Mouse (Mus musculus) heart, embryonic 12.5 days (tissue): ENCODE measurements around the gene Ank3. TPM values are rescaled to one million over a fixed set of nuclear protein-coding genes. Genes with fewer than 3 reads are reported as not detected.

Experiments used
- ATAC-seq: fragments of 200-750 bp; cut with Nextera tagmentation; 2 replicates; pipeline ENCODE4 v1.8.0; 2017; ENCODE audit warnings: moderate TSS enrichment, moderate library complexity; ENCODE audit not compliant: insufficient number of reproducible peaks, low FRiP score
- H3K27ac ChIP-seq: fragments of 300-500 bp; sonication (generic); 2 replicates; pipeline ENCODE4 v1.5.1; 2016; ENCODE audit warnings: mild to moderate bottlenecking, moderate library complexity; ENCODE audit not compliant: poor library complexity, severe bottlenecking
- H3K27me3 ChIP-seq: fragments of 300-500 bp; sonication (generic); replicated peaks from 2 replicates; pipeline ENCODE4 v1.6.1; 2016; ENCODE audit warnings: mild to moderate bottlenecking, moderate library complexity
- H3K36me3 ChIP-seq: fragments of 300-500 bp; sonication (generic); 2 replicates; pipeline ENCODE4 v1.6.1; 2016; ENCODE audit warnings: mild to moderate bottlenecking, moderate library complexity
- H3K4me1 ChIP-seq: fragments of 300-500 bp; sonication (generic); replicated peaks from 2 replicates; pipeline ENCODE4 v1.6.1; 2016; ENCODE audit warnings: mild to moderate bottlenecking
- H3K4me2 ChIP-seq: fragments of 300-500 bp; sonication (generic); 2 replicates; pipeline ENCODE4 v1.6.1; 2016; ENCODE audit warnings: mild to moderate bottlenecking, moderate library complexity
- H3K4me3 ChIP-seq: fragments of 300-500 bp; sonication (generic); 2 replicates; pipeline ENCODE4 v1.5.1; 2016; ENCODE audit warnings: mild to moderate bottlenecking
- H3K9ac ChIP-seq: fragments of 300-500 bp; sonication (generic); 2 replicates; pipeline ENCODE4 v1.6.1; 2016; ENCODE audit warnings: mild to moderate bottlenecking, moderate library complexity
- H3K9me3 ChIP-seq: fragments of 300-500 bp; sonication (generic); replicated peaks from 2 replicates; pipeline ENCODE4 v1.6.1; 2016; ENCODE audit warnings: mild to moderate bottlenecking, moderate library complexity
- WGBS: fragments of 180-500 bp; shearing (Covaris S2); methylation state at CpG from one replicate; pipeline ENCODE4 v1.1.7; 2016; 5-methylcytosine and 5-hydroxymethylcytosine counted together
- polyA plus RNA-seq: library from polyadenylated mRNA; unstranded; fragments of >200 nt; fragmentation: Nextera tagmentation; extraction: Ambion mirVana; gene quantifications from 2 replicates; pipeline ENCODE4 v1.2.1, GENCODE M21; 2016

The Ank3 gene
- polyA plus RNA-seq, 1 experiment from 2014 or later = 61.9 TPM

DNA sequence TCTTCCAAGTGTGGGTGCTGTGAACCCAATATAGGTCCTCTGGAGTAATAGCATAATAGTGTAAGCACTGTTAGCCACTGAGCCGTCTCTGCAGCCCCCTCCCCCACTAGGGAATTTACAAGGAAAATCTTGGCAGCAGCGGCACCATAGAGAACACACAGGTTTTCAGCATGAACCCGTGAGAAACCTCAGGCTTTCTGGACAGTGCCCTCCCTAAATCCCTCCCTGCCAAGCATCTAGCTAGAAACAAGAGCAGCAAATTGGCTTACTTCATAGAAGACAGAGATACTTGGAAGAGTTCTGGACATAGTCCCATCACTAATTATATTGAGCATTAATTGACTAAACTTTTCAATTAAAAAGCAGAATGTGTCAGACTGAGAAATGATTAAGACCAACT lies 49.6 kb downstream of the Ank3 start:
- H3K27me3 ChIP-seq = no peaks in the 10 kb centered on the region
- H3K4me1 ChIP-seq = no peaks in the 10 kb centered on the region
- H3K4me2 ChIP-seq = no peak overlapping the region
- 56% methylated on average over 3 of the region's 3 CpGs for WGBS
- H3K9ac ChIP-seq = no peak overlapping the region
- no peak overlapping the region for H3K4me3 ChIP-seq
- H3K9me3 ChIP-seq = no peaks in the 10 kb centered on the region
- ATAC-seq = no peak
- H3K27ac ChIP-seq = no peak overlapping the region
- H3K36me3 ChIP-seq = no peaks in the 10 kb centered on the region

- H3K4me2 ChIP-seq = no peak overlapping the region
- no peaks in the 10 kb centered on the region for H3K27me3 ChIP-seq
- WGBS = 56% methylated on average over 5 of the region's 5 CpGs
- H3K9me3 ChIP-seq = no peaks in the 10 kb centered on the region
- no peak for ATAC-seq
- no peak overlapping the region for H3K27ac ChIP-seq
- H3K4me1 ChIP-seq = no peaks in the 10 kb centered on the region
- H3K4me3 ChIP-seq = no peak overlapping the region
- no peak overlapping the region for H3K9ac ChIP-seq
- no peaks in the 10 kb centered on the region for H3K36me3 ChIP-seq
Observed at GRCm38 (mm10) chr10:69451006-69451405, 52.4 kb downstream of the Ank3 start.

GRCm38 (mm10) chr10:69452180-69452977 lies 53.8 kb downstream of the Ank3 start:
- Histone ChIP-seq H3K9ac (no peak overlapping the region), H3K36me3 (no peaks in the 10 kb centered on the region)
- 55% methylated on average over 9 of the region's 9 CpGs for WGBS

DNA sequence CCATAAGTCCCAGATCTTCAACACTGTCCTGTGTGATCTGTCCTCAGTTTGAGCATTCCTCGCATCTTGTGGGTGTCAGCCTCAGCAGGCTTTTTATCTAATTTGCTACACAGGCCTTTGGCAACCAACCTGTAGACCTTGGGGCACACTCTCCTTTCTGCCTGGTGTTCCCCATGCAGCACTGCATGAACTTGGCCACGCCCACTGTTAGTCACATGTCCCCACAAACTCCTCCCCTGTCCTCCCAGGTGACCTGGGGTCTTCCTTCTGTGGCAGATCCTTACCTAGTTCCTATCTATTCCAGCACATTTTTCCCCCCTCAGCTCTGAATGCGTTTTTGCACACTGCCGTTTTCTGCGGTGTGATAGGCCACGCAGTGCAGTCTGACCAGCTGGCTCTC lies 55.0 kb downstream of the Ank3 start:
- Histone ChIP-seq H3K27me3 (no peaks in the 10 kb centered on the region), H3K4me2 (no peak overlapping the region), H3K4me1 (no peaks in the 10 kb centered on the region), H3K27ac (no peak overlapping the region), H3K4me3 (no peak overlapping the region), H3K36me3 (no peaks in the 10 kb centered on the region), H3K9me3 (no peaks in the 10 kb centered on the region), H3K9ac (no peak overlapping the region)
- WGBS = 82% methylated on average over 6 of the region's 6 CpGs
- ATAC-seq = no peak

More at GRCm38 (mm10) chr10:69452180-69452977, 53.8 kb downstream of the Ank3 start:
- H3K27me3 ChIP-seq = no peaks in the 10 kb centered on the region
- no peaks in the 10 kb centered on the region for H3K9me3 ChIP-seq
- no peak overlapping the region for H3K4me2 ChIP-seq
- no peak for ATAC-seq
- no peaks in the 10 kb centered on the region for H3K4me1 ChIP-seq
- no peak overlapping the region for H3K4me3 ChIP-seq
- no peak overlapping the region for H3K27ac ChIP-seq

GRCm38 (mm10) chr10:69454480-69454879 lies 55.9 kb downstream of the Ank3 start:
- no peak overlapping the region for H3K27ac ChIP-seq
- no peak overlapping the region for H3K4me3 ChIP-seq
- no peak overlapping the region for H3K9ac ChIP-seq
- no peak for ATAC-seq
- no peaks in the 10 kb centered on the region for H3K27me3 ChIP-seq
- H3K4me1 ChIP-seq = no peaks in the 10 kb centered on the region
- WGBS = 67% methylated on average over 7 of the region's 7 CpGs
- no peak overlapping the region for H3K4me2 ChIP-seq
- no peaks in the 10 kb centered on the region for H3K36me3 ChIP-seq
- no peaks in the 10 kb centered on the region for H3K9me3 ChIP-seq

DNA sequence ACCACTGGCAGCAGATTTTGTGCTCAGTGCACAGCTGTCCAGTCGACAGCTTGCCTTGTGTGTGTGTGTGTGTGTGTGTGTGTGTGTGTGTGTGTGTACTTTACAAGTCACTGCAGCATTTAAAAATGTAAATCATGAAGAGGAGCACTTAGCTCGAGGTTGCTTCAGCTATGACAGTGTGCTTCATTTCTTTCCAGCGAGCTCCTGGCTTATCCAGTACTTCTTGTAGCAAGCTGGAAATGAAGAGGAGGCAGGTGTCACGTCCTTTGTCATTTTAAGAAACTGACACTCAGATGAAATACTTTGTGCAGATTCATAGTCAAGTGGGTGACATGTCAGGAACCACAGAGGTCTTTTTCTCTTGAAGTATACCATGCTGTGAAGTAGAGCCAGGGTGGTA lies 66.3 kb downstream of the Ank3 start:
- no peaks in the 10 kb centered on the region for H3K4me1 ChIP-seq
- no peak overlapping the region for H3K9ac ChIP-seq
- H3K4me2 ChIP-seq = no peak overlapping the region
- H3K36me3 ChIP-seq = no peaks in the 10 kb centered on the region
- H3K4me3 ChIP-seq = no peak overlapping the region
- no peaks in the 10 kb centered on the region for H3K27me3 ChIP-seq
- no peak for ATAC-seq
- no peak overlapping the region for H3K27ac ChIP-seq
- 62% methylated on average over 4 of the region's 4 CpGs for WGBS
- H3K9me3 ChIP-seq = no peaks in the 10 kb centered on the region

GRCm38 (mm10) chr10:69465558-69466200 lies 67.1 kb downstream of the Ank3 start:
- H3K4me1 ChIP-seq = no peaks in the 10 kb centered on the region
- no peak overlapping the region for H3K4me3 ChIP-seq
- no peaks in the 10 kb centered on the region for H3K9me3 ChIP-seq
- H3K27ac ChIP-seq = no peak overlapping the region
- ATAC-seq = no peak
- H3K36me3 ChIP-seq = no peaks in the 10 kb centered on the region
- no peak overlapping the region for H3K4me2 ChIP-seq
- 78% methylated on average over 11 of the region's 11 CpGs for WGBS
- no peak overlapping the region for H3K9ac ChIP-seq
- no peaks in the 10 kb centered on the region for H3K27me3 ChIP-seq

GRCm38 (mm10) chr10:69466201-69466585 lies 67.6 kb downstream of the Ank3 start:
- Histone ChIP-seq H3K4me2 (no peak overlapping the region), H3K9me3 (no peaks in the 10 kb centered on the region), H3K27me3 (no peaks in the 10 kb centered on the region), H3K27ac (no peak overlapping the region), H3K9ac (no peak overlapping the region), H3K4me1 (no peaks in the 10 kb centered on the region), H3K4me3 (no peak overlapping the region), H3K36me3 (no peaks in the 10 kb centered on the region)
- ATAC-seq = no peak
- WGBS = 67% methylated on average over 2 of the region's 2 CpGs

- Histone ChIP-seq H3K4me2 (no peak overlapping the region), H3K4me3 (no peak overlapping the region), H3K27ac (no peak overlapping the region), H3K27me3 (no peaks in the 10 kb centered on the region), H3K9me3 (no peaks in the 10 kb centered on the region), H3K9ac (no peak overlapping the region), H3K36me3 (no peaks in the 10 kb centered on the region), H3K4me1 (no peaks in the 10 kb centered on the region)
- 62% methylated on average over 4 of the region's 4 CpGs for WGBS
- ATAC-seq = no peak
Observed at GRCm38 (mm10) chr10:69466586-69466985, 68.0 kb downstream of the Ank3 start.

- H3K27ac ChIP-seq = no peak overlapping the region
- no peak for ATAC-seq
- no peak overlapping the region for H3K4me3 ChIP-seq
- no peaks in the 10 kb centered on the region for H3K9me3 ChIP-seq
- no peaks in the 10 kb centered on the region for H3K27me3 ChIP-seq
- no peaks in the 10 kb centered on the region for H3K36me3 ChIP-seq
- 70% methylated on average over 2 of the region's 2 CpGs for WGBS
- no peak overlapping the region for H3K4me2 ChIP-seq
- no peaks in the 10 kb centered on the region for H3K4me1 ChIP-seq
- no peak overlapping the region for H3K9ac ChIP-seq
Observed at GRCm38 (mm10) chr10:69467182-69467581, 68.6 kb downstream of the Ank3 start.

DNA sequence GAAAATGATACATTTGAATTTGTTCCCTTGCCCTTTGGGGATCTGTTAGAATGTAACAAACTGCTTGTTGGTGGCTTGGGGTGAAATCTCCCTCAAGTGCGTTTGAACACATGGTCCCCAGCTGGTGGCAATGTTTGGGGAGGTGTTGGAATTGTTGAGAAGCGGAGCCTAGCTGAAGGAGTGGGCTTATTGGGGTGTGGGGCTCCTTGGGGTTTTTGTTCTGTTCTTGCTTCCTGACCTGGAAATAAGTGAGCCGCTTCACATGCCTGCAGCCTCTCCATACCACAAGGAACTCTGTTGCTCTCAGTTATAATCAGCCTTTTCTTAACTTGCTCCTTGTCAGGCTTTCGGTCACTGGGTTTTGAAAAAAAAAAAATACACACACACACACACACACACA lies 73.3 kb downstream of the Ank3 start:
- Histone ChIP-seq H3K9me3 (no peaks in the 10 kb centered on the region), H3K4me1 (no peaks in the 10 kb centered on the region), H3K27ac (no peak overlapping the region), H3K4me2 (no peak overlapping the region), H3K4me3 (no peak overlapping the region), H3K36me3 (no peaks in the 10 kb centered on the region), H3K27me3 (no peaks in the 10 kb centered on the region), H3K9ac (no peak overlapping the region)
- no peak for ATAC-seq
- 72% methylated on average over 4 of the region's 4 CpGs for WGBS
